Mouse (Mus musculus): ENCODE measurements around the gene Cd52. TPM values are rescaled to one million over a fixed set of nuclear protein-coding genes. Genes with fewer than 3 reads are reported as not detected.

The Cd52 gene
- total RNA-seq (2023) = 1,176 and 1,704 TPM in 2 replicates

DNA sequence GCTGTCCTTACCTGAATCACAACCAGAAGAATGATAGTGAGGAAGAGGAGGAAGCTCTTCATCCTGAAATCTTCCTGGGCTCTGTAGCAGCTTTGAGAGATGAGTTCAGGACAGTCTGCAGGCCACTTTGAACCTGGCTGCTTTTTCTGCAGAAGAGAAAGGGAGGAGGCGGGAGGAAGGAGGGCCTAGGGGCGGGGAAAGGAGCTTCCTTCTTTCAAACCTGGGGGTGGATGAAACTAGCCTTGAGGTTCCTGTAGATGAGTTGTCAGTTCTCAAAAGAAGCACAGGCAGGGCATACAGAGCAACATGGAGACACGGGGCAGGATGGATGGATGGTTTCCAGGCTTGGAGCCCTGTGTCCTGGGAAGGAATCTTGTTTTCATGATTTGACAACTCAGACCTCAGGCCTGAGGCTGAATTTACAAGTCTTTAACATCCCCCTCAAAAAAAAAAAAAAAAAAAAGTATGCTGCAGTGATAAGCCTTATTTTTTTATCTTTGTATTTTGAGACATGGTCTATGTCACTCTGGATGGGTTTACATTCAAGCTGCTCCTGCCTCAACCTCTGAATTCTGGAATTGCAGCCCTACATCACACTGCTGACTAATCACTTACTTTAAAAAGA is at the start of gene Cd52:
Gene Cd52 (minus strand): TSS at position 160 of the 625 bp plus-strand sequence.

DNA sequence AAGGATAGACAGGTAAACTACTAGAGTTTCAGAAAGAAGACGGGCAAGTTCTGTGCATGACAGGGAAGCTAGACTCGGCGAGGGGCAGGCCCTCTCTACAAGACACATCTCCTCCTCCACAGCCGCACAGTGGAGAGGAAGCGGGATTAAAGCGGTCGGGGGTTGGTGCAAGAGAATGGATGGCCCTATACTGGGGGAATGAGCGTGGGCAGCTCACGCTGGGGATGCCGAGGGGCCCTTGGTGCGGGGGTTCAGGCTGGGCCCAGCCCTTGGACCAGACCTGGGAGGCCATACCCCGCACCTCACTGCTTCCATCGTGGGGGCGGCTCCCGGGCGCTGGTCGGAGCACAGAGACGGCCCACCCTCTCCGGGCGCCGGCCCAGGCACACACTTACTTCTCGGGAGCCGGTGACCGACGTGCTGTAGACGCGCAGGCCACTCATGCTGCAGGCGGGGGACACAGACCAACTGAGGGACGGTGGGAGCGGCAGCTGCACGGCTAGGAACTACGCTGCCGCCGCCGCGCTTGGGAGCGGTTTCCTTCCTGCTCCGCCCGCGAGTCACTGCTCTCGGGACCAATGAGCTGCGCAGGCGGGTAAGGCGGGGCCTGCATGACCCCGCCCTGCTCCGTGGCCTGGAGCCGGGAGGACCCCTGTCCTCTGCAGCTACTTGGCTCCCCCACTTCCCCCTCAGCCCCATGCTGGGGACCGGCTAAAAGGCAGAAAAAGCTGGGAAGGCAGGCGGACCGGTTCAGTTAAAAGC is 33.5 kb upstream of the Cd52 start, which contains the start of gene Sh3bgrl3:
Gene Sh3bgrl3 (minus strand): TSS at position 569 of the 762 bp plus-strand sequence.

DNA sequence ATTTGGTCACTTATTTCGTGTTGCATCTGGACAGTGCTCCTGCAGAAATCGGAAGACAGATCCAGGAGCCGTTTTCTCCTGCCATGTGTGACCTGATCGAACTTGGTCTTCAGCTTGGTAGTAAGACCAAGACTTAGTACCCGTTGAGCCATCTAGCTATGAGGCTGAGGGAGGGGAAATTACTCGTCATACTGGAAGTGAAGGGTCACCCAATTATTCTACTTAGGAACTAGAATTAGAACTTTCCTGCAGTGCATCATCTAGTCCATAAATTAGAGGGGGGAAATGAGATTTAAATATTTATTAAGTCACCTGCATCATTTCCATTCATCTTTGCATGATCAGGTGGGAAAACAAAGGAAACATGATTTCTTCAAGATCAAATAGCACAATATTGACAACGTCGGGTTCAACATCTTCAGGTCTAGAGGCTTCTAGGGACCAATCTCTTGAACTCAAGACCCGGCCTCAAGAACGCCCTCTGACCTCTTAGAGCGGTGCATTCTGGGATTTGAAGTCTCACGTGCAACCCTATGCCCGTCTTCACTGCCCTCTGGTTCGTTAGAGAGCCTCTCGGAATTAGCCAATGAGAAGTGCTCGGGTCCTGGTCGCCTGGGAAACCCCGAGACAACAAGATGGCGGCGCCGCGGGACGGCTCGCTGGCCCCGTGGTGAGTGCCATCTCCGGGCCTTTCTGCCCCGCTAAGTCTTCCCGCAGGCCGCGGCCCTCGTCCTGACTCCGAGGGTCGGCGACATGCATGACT is 7.3 kb upstream of the Cd52 start, which contains the start of gene Ubxn11:
Gene Ubxn11 (plus strand): TSS at position 592 of the 763 bp plus-strand sequence.

DNA sequence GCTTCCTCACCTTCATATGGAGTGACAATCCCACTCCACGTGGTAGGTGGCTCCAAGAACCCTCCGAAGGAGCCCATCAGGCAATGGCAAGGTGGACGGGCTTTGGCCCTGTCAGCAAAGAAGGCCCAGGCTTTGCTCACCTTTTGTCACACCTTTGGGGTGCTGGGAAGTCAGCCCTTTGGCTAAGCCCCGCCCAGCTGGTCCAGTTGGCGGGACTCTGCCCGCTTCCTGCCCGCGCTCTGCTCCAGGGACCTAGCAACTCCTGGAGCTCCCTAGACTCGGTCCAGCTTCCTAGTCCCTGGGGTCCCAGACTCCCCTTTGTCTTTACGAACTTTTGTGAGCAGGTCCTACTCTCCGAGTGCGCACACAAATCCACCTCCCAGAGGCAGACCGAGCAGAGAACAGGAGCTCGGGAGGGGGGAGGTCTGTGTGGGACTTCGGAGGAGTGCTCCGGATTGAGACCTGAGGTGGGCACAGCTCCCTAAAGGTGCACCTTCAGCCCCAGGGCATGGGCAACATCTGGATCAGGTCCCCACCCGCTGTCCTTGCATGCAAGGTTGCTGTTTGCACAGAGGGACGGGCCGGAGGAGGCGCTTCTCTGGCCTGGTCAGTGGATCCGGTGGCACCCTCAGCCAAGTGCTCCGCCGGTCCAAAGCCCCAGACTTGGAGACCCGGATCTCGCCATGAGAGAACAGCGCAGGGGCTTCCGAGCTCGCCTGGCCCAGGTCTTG is 34.6 kb downstream of the Cd52 start, which contains the start of gene Crybg2:
Gene Crybg2 (plus strand): TSS at position 681 of the 731 bp plus-strand sequence.

GRCm38 (mm10) chr4:134053538-134053937 is 41.3 kb downstream of the Cd52 start, which contains the start of gene Zfp683:
TSS of gene Zfp683 (plus strand) at chr4:134053838.

Other genes starting within 250 kb of the Cd52 start
- 224 and 233 TPM in 2 replicates for gene Rps6ka1, start 207.3 kb downstream of the Cd52 start, total RNA-seq (2023)
- gene Hmgn2, start 126.4 kb downstream of the Cd52 start, total RNA-seq (2023) = 1,291 and 1,358 TPM in 2 replicates
- 55.6 and 75.5 TPM in 2 replicates for gene Dhdds, start 94.2 kb downstream of the Cd52 start, total RNA-seq (2023)
- 51.1 and 63.5 TPM in 2 replicates for gene Lin28a, start 76.2 kb downstream of the Cd52 start, total RNA-seq (2023)
- gene Zfp683, start 41.2 kb downstream of the Cd52 start, total RNA-seq (2023) = not detected in 2 replicates
- gene Crybg2, start 34.3 kb downstream of the Cd52 start, total RNA-seq (2023) = 0.69 and 2.8 TPM in 2 replicates
- 10.6 and 11.1 TPM in 2 replicates for gene Ubxn11, start 7.5 kb upstream of the Cd52 start, total RNA-seq (2023)
- 858 and 1,045 TPM in 2 replicates for gene Sh3bgrl3, start 33.7 kb upstream of the Cd52 start, total RNA-seq (2023)
- gene Cep85, start 92.0 kb upstream of the Cd52 start, total RNA-seq (2023) = 11.3 and 11.6 TPM in 2 replicates
- not detected in 2 replicates for gene Gm7534, start 107.9 kb upstream of the Cd52 start, total RNA-seq (2023)
- not detected in 2 replicates for gene Catsper4, start 132.3 kb upstream of the Cd52 start, total RNA-seq (2023)
- gene Cnksr1, start 143.3 kb upstream of the Cd52 start, total RNA-seq (2023) = not detected in 2 replicates
- not detected in 2 replicates for gene E130218I03Rik, start 148.6 kb upstream of the Cd52 start, total RNA-seq (2023)
- 3.5 and 3.6 TPM in 2 replicates for gene Zfp593, start 150.5 kb upstream of the Cd52 start, total RNA-seq (2023)
- not detected in 2 replicates for gene Gm30191, start 151.9 kb upstream of the Cd52 start, total RNA-seq (2023)
- gene Grrp1, start 159.0 kb upstream of the Cd52 start, total RNA-seq (2023) = not detected in 2 replicates
- gene Pdik1l, start 192.8 kb upstream of the Cd52 start, total RNA-seq (2023) = 9.7 and 11.7 TPM in 2 replicates
- gene Trim63, start 220.0 kb upstream of the Cd52 start, total RNA-seq (2023) = not detected in 2 replicates
- not detected in 2 replicates for gene Slc30a2, start 248.1 kb upstream of the Cd52 start, total RNA-seq (2023)

All from neutrophil, adult 65 days (primary cell).